Mouse (Mus musculus): ENCODE measurements at regions not wholly inside any gene's neighbourhood (a gene's known extent, or its start where the extent isn't known, plus 50 kb on each side); places are given as distances from the start of the nearest gene placed in this dataset.

DNA sequence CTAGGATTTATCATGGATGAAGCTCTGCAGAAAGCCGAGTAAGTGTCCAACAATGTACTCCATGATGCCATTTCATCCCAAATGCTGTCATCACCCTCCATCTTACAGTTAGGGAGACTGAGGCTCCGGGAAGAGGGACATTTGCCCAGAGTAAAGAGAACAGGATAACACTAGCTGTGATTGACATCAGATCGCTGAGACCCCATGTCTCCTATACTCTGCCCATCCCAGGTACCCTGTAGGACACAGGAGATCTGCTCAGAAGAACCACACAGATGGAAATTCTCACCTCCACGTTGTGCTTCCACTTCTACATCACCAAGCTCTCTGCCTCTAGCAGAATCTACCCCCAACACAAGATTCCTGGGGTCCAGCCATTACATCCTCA, 191.1 kb upstream of the Mvb12b start:
- Histone ChIP-seq H3K27me3 (ENCODE audit: insufficient read depth, low read length) (no peaks in the 10 kb centered on the region), H3K4me3 (ENCODE audit: low read depth, low read length) (no peak overlapping the region), H3K9me3 (ENCODE audit: low read depth, low read length) (no peaks in the 10 kb centered on the region), H3K4me2 (no peak overlapping the region), H3K27ac (ENCODE audit: low read depth) (no peak overlapping the region), H3K36me3 (ENCODE audit: insufficient read depth) (no peaks in the 10 kb centered on the region), H3K4me1 (ENCODE audit: insufficient read depth) (no peaks in the 10 kb centered on the region), H3K9ac (no peak overlapping the region)
- DNase-seq (no peak), ATAC-seq (ENCODE audit: insufficient read depth) (no peak)
- WGBS = 63% methylated on average over 4 of the region's 4 CpGs
- no peak for TF ChIP-seq CTCF (IDR thresholded peaks at IDR 0.05; ENCODE audit: low read depth)

DNA sequence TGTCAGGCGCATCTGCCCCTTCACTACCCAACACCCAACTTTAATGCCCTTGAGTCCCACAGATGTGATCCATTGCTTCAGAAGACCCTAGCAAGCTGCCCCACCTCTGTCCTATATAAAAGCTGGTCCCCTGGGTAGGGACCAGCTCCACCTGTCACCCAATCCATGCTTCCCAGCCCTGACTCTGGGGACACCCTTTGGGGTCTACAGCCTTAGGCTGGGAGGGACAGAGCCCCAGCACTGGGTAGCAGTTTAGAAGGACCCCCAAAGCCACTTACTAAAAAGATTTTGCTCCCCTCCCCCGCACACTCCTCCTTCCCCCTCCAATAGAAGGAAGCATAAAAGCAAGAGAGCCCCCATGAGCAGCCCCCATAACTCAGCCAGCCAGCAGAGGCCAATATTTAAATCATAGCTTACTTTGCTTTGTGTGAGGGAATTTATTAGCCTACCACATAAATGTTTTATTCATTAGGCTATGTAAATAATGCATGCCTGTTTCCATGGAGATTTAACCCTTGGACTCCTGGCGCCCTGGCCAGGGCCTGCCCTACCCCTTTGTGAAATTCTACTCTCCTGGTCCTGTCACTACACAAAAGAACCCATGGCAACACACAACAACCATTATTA, 190.6 kb upstream of the Mvb12b start:
- Histone ChIP-seq H3K27ac (ENCODE audit: low read depth) (no peak overlapping the region), H3K36me3 (ENCODE audit: insufficient read depth) (no peaks in the 10 kb centered on the region), H3K4me1 (ENCODE audit: insufficient read depth) (no peaks in the 10 kb centered on the region), H3K4me3 (ENCODE audit: low read depth, low read length) (no peak overlapping the region), H3K9ac (no peak overlapping the region), H3K9me3 (ENCODE audit: low read depth, low read length) (no peaks in the 10 kb centered on the region), H3K4me2 (no peak overlapping the region), H3K27me3 (ENCODE audit: insufficient read depth, low read length) (no peaks in the 10 kb centered on the region)
- 75% methylated on average over 3 of the region's 3 CpGs for WGBS
- DNase-seq (no peak), ATAC-seq (ENCODE audit: insufficient read depth) (no peak)
- no peak for TF ChIP-seq CTCF (IDR thresholded peaks at IDR 0.05; ENCODE audit: low read depth)

DNA sequence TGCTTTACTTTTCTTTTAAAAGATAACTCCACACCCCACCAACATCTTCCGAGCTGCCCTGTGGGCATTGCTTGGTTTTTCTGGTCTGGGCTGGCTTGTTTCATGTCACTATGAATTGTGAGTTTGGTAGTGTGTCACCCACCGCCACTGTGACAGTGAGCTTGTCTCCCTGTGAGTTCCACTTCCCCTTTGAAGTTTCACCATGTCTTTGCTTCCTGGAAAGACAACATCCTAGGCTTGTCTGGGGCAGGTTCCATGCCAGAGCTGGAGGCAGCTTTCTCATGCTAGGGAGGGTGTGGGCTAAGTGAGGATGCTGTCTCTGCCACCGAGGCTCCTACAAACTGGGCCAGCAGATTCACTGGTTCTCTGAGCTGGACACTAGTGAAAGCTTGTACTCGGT, 188.6 kb upstream of the Mvb12b start:
- Histone ChIP-seq H3K4me1 (ENCODE audit: insufficient read depth) (no peaks in the 10 kb centered on the region), H3K9me3 (ENCODE audit: low read depth, low read length) (no peaks in the 10 kb centered on the region), H3K36me3 (ENCODE audit: insufficient read depth) (no peaks in the 10 kb centered on the region), H3K9ac (no peak overlapping the region), H3K4me2 (no peak overlapping the region), H3K27me3 (ENCODE audit: insufficient read depth, low read length) (no peaks in the 10 kb centered on the region), H3K4me3 (ENCODE audit: low read depth, low read length) (no peak overlapping the region), H3K27ac (ENCODE audit: low read depth) (no peak overlapping the region)
- no peak for ATAC-seq (ENCODE audit: insufficient read depth)
- TF ChIP-seq CTCF (IDR thresholded peaks at IDR 0.05; ENCODE audit: low read depth) = no peak
- no peak for DNase-seq
- WGBS = 70% methylated on average over 4 of the region's 4 CpGs

DNA sequence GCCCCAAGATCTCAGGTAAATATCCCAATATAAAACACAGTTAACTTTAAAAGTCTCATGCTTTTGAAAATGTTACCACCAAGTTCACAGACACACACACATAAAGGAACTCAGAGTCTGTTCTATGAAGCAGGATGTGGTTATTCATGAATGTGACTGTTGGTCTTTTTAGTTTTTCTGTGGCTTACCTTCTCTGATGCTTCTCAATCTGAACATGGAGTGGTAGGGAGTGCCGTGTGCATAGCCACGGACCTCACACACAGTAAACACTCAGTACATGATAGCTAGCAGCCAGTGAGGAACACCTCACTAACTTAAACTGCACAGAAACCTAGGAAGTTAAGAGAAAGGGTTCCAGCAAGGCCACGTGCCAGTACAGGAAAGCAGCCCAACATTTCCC, 186.3 kb upstream of the Mvb12b start:
- H3K36me3 ChIP-seq (ENCODE audit: insufficient read depth) = no peaks in the 10 kb centered on the region
- no peak for ATAC-seq (ENCODE audit: insufficient read depth)
- H3K27ac ChIP-seq (ENCODE audit: low read depth) = no peak overlapping the region
- H3K4me3 ChIP-seq (ENCODE audit: low read depth, low read length) = no peak overlapping the region
- no peak for TF ChIP-seq CTCF (IDR thresholded peaks at IDR 0.05; ENCODE audit: low read depth)
- DNase-seq = no peak
- no peak overlapping the region for H3K9ac ChIP-seq
- no peaks in the 10 kb centered on the region for H3K9me3 ChIP-seq (ENCODE audit: low read depth, low read length)
- no peak overlapping the region for H3K4me2 ChIP-seq
- H3K27me3 ChIP-seq (ENCODE audit: insufficient read depth, low read length) = no peaks in the 10 kb centered on the region
- WGBS = 53% methylated on average over 3 of the region's 3 CpGs
- H3K4me1 ChIP-seq (ENCODE audit: insufficient read depth) = no peaks in the 10 kb centered on the region

DNA sequence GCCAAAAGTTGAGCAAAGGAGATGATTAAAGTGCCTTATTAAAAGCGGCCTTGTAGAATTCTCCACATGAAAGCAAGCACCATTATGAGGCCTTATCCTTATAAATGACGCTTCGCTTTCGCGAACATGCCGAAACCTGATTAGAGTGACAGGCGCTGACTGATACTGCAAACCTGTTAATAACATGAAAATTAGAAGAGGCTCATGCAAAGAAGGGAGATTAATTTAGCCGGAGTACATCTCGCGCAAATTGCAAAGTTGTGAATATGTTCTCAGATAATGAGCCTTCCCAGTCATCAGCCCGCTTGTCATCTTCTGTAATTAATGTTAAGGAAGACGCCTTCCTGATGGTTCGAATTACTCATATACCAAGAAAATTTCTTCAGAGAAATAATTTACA, 177.8 kb upstream of the Mvb12b start:
- ATAC-seq (ENCODE audit: insufficient read depth) = no peak
- Histone ChIP-seq H3K9ac (no peak overlapping the region), H3K27ac (ENCODE audit: low read depth) (no peak overlapping the region), H3K4me1 (ENCODE audit: insufficient read depth) (no peaks in the 10 kb centered on the region), H3K4me3 (ENCODE audit: low read depth, low read length) (no peak overlapping the region), H3K4me2 (no peak overlapping the region), H3K36me3 (ENCODE audit: insufficient read depth) (no peaks in the 10 kb centered on the region), H3K9me3 (ENCODE audit: low read depth, low read length) (no peaks in the 10 kb centered on the region), H3K27me3 (ENCODE audit: insufficient read depth, low read length) (no peaks in the 10 kb centered on the region)
- no peak for DNase-seq
- 88% methylated on average over 13 of the region's 13 CpGs for WGBS
- no peak for TF ChIP-seq CTCF (IDR thresholded peaks at IDR 0.05; ENCODE audit: low read depth)

DNA sequence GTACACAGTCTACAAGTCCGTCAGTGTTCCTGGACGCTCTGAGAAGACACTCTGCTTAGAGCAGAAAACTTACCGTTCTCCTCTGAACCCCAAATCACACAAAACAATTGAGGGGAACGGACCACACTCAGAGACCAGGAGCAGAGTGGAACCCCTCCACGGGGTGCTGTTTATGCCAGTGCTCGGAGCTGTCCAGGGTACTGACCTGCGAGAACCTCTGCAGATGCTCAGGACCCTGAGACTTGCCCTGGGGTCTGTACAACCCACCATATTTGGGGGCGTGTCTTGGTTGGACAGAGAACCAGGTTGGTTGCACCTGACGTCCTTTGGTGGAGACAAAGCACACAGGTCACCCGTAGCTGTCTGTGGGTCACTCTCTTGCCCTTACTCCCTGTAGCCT, 177.3 kb upstream of the Mvb12b start:
- ATAC-seq (ENCODE audit: insufficient read depth) (no peak), DNase-seq (peak; percentile 86)
- no peak for TF ChIP-seq CTCF (IDR thresholded peaks at IDR 0.05; ENCODE audit: low read depth)
- Histone ChIP-seq H3K27ac (ENCODE audit: low read depth) (no peak overlapping the region), H3K9me3 (ENCODE audit: low read depth, low read length) (no peaks in the 10 kb centered on the region), H3K4me1 (ENCODE audit: insufficient read depth) (no peaks in the 10 kb centered on the region), H3K4me3 (ENCODE audit: low read depth, low read length) (no peak overlapping the region), H3K36me3 (ENCODE audit: insufficient read depth) (no peaks in the 10 kb centered on the region), H3K9ac (no peak overlapping the region), H3K4me2 (no peak overlapping the region), H3K27me3 (ENCODE audit: insufficient read depth, low read length) (no peaks in the 10 kb centered on the region)
- WGBS = 34% methylated on average over 10 of the region's 10 CpGs

DNA sequence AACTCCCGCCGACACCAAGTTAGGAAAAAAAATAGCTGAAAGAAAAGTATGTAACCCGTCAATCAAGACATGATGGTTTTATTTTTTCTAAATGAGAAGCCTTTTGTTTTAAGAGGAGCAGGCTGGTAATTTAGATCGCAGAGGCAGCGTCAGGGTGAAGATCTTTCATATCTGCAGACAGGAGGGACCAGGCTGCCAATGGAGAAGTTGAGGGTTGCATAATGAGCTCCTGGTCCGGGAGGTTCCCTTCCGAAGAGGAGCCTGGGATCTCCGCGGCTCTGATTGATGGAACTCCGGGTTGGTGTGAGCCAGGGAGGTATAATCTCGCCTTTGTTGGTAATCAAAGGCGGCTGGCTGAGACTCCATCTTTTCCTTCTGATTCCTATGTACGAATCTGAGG, 168.8 kb upstream of the Mvb12b start:
- Histone ChIP-seq H3K9me3 (ENCODE audit: low read depth, low read length) (no peaks in the 10 kb centered on the region), H3K4me1 (ENCODE audit: insufficient read depth) (no peaks in the 10 kb centered on the region), H3K4me2 (no peak overlapping the region), H3K36me3 (ENCODE audit: insufficient read depth) (no peaks in the 10 kb centered on the region), H3K4me3 (ENCODE audit: low read depth, low read length) (no peak overlapping the region), H3K27ac (ENCODE audit: low read depth) (no peak overlapping the region), H3K9ac (no peak overlapping the region), H3K27me3 (ENCODE audit: insufficient read depth, low read length) (no peaks in the 10 kb centered on the region)
- TF ChIP-seq CTCF (IDR thresholded peaks at IDR 0.05; ENCODE audit: low read depth) = no peak
- ATAC-seq (ENCODE audit: insufficient read depth) = no peak
- 69% methylated on average over 13 of the region's 13 CpGs for WGBS
- no peak for DNase-seq

DNA sequence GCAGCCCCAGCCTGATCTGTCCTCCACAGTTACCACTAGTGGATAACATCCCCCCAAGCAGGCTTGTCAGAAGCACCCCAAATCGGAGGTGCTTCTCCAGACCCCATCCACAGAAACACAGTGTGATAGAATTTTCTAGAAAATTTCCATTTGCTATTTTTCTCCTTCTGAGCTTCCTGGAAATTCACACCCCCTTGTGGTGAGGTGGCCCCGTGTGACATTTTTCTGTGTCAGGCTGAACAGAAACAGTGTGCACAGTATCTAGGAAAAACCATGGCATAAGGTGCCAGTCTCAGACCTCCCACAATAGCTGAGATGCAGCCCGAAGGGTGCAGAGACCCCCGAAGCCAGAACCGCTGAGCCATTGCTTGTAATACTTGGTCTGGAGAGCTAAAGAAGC, 155.3 kb upstream of the Mvb12b start:
- WGBS = 83% methylated on average over 5 of the region's 5 CpGs
- Histone ChIP-seq H3K27me3 (ENCODE audit: insufficient read depth, low read length) (no peaks in the 10 kb centered on the region), H3K9ac (no peak overlapping the region), H3K4me3 (ENCODE audit: low read depth, low read length) (no peak overlapping the region), H3K4me2 (no peak overlapping the region), H3K36me3 (ENCODE audit: insufficient read depth) (no peaks in the 10 kb centered on the region), H3K4me1 (ENCODE audit: insufficient read depth) (no peaks in the 10 kb centered on the region), H3K9me3 (ENCODE audit: low read depth, low read length) (no peaks in the 10 kb centered on the region), H3K27ac (ENCODE audit: low read depth) (no peak overlapping the region)
- TF ChIP-seq CTCF (IDR thresholded peaks at IDR 0.05; ENCODE audit: low read depth) = peak; percentile 42
- no peak for ATAC-seq (ENCODE audit: insufficient read depth)
- DNase-seq = no peak
